In genomic region chr7:49525348-49526100, GRCm38 (mm10) we compare ENCODE assay signal across 11 mouse cellular contexts.
A peak's percentile ranks its signal among the peaks of the same experiment; 100 is the strongest.
DNase-seq lines count a peak whose midpoint lies in the region; ATAC-seq and TF ChIP-seq lines count a peak whose summit lies in the region.
"Had no signal": no experiment of that assay in that cellular context is flagged by ENCODE, and none has a peak within 500 bp of the region (broad histone marks: within the 10 kb centered on the region; RNA-seq: fewer than 3 reads in every experiment).

No protein-coding gene starts in this region.

- H3K27me3 ChIP-seq in cerebellum, adult 2 months (ENCODE audit: control insufficient read depth, insufficient read depth, low read length), result no peaks in the 10 kb centered on the region
- H3K27me3 ChIP-seq in kidney, adult 2 months (replicated peaks; ENCODE audit: control insufficient read depth, insufficient read depth, low read length), result no peaks in the 10 kb centered on the region
- H3K27me3 ChIP-seq in midbrain, embryonic 10.5 days (ENCODE audit: low read depth, poor library complexity, severe bottlenecking), result peaks cover 31% of the 10 kb centered on the region
- no peaks in the 10 kb centered on the region for H3K27me3 ChIP-seq in midbrain, embryonic 16.5 days (ENCODE audit: control insufficient read depth, insufficient read depth, low read depth, low read length)
- peaks cover 11% of the 10 kb centered on the region for H3K27me3 ChIP-seq in limb, embryonic 12.5 days

- no peak overlapping the region for H3K9ac ChIP-seq in midbrain, embryonic 16.5 days (ENCODE audit: low read depth, low read length)
- H3K9ac ChIP-seq in limb, embryonic 12.5 days (replicated peaks), result no peak overlapping the region
- H3K9ac ChIP-seq: liver, embryonic 15.5 days had no signal

- H3K36me3 ChIP-seq in kidney, adult 2 months (ENCODE audit: control insufficient read depth, insufficient read depth, low read length), result no peaks in the 10 kb centered on the region
- H3K36me3 ChIP-seq in midbrain, embryonic 10.5 days, result no peaks in the 10 kb centered on the region
- H3K36me3 ChIP-seq in midbrain, embryonic 16.5 days (ENCODE audit: control insufficient read depth, insufficient read depth, low read length), result no peaks in the 10 kb centered on the region
- H3K36me3 ChIP-seq in limb, embryonic 12.5 days, result no peaks in the 10 kb centered on the region
- H3K36me3 ChIP-seq: liver, embryonic 15.5 days had no signal

- TF ChIP-seq CTCF in cerebellum, adult 2 months (IDR thresholded peaks at IDR 0.05; ENCODE audit: borderline replicate concordance, insufficient read depth, low read depth, low read length), result no peak
- no peak for TF ChIP-seq CTCF in kidney, adult 2 months (conservative IDR thresholded peaks at IDR 0.05; ENCODE audit: insufficient read depth, insufficient read length, low read depth, low read length)

- no peaks in the 10 kb centered on the region for H3K9me3 ChIP-seq in midbrain, embryonic 10.5 days (replicated peaks)
- H3K9me3 ChIP-seq in midbrain, embryonic 16.5 days (replicated peaks; ENCODE audit: control insufficient read depth, low read length, poor library complexity, severe bottlenecking), result no peaks in the 10 kb centered on the region
- no peaks in the 10 kb centered on the region for H3K9me3 ChIP-seq in limb, embryonic 12.5 days
- H3K9me3 ChIP-seq: liver, embryonic 15.5 days had no signal

- DNase-seq in cerebellum, adult 2 months, result no peak
- DNase-seq in cerebellum, postnatal 25 days, result no peak
- no peak for DNase-seq in kidney, adult 2 months
- DNase-seq in kidney, adult 9 months, result no peak
- no peak for DNase-seq in midbrain, embryonic 10.5 days (ENCODE audit: low spot score)
- no peak for DNase-seq in right cerebral cortex, postnatal 36 days (ENCODE audit: low spot score in 2 of 2)
- DNase-seq: adrenal gland, adult 2 months; thymus, postnatal 14 days had no signal

- no peak overlapping the region for H3K4me2 ChIP-seq in midbrain, embryonic 16.5 days (ENCODE audit: low read length)
- no peak overlapping the region for H3K4me2 ChIP-seq in limb, embryonic 12.5 days
- H3K4me2 ChIP-seq: liver, embryonic 15.5 days had no signal

- H3K4me1 ChIP-seq in cerebellum, adult 2 months (ENCODE audit: control insufficient read depth, insufficient read depth, low read length), result peaks cover 20% of the 10 kb centered on the region
- H3K4me1 ChIP-seq in kidney, adult 2 months (ENCODE audit: control insufficient read depth, insufficient read depth, low read length), result peaks cover 27% of the 10 kb centered on the region; the same call in 1 of the 2 replicates
- peaks cover 76% of the 10 kb centered on the region for H3K4me1 ChIP-seq in midbrain, embryonic 10.5 days
- peaks cover 26% of the 10 kb centered on the region for H3K4me1 ChIP-seq in midbrain, embryonic 16.5 days (ENCODE audit: control insufficient read depth, insufficient read depth, low read length)
- peaks cover 68% of the 10 kb centered on the region for H3K4me1 ChIP-seq in limb, embryonic 12.5 days (replicated peaks)

- TF ChIP-seq POLR2A in cerebellum, adult 2 months (IDR thresholded peaks at IDR 0.05; ENCODE audit: borderline replicate concordance, insufficient read depth, low read length), result no peak
- no peak for TF ChIP-seq POLR2A in kidney, adult 2 months (IDR thresholded peaks at IDR 0.05; ENCODE audit: low read depth, low read length)

- no peak for ATAC-seq in midbrain, embryonic 16.5 days
- ATAC-seq in limb, embryonic 12.5 days (ENCODE audit: insufficient number of reproducible peaks, insufficient read depth, low FRiP score, low TSS enrichment, low read depth), result no peak

- H3K4me3 ChIP-seq in cerebellum, adult 2 months (replicated peaks; ENCODE audit: insufficient read depth, low read depth, low read length), result no peak overlapping the region
- H3K4me3 ChIP-seq in kidney, adult 2 months (ENCODE audit: insufficient read depth, low read depth, low read length), result no peak overlapping the region
- no peak overlapping the region for H3K4me3 ChIP-seq in midbrain, embryonic 10.5 days
- H3K4me3 ChIP-seq in midbrain, embryonic 16.5 days (ENCODE audit: low read depth, low read length), result no peak overlapping the region
- no peak overlapping the region for H3K4me3 ChIP-seq in limb, embryonic 12.5 days (replicated peaks)
- H3K4me3 ChIP-seq: liver, embryonic 15.5 days had no signal

- 63% methylated on average over 11 of the region's 11 CpGs for WGBS in cerebellum, adult 2 months
- WGBS in kidney, adult 2 months, result 37% methylated on average over 11 of the region's 11 CpGs
- WGBS in midbrain, embryonic 10.5 days, result 53% methylated on average over 11 of the region's 11 CpGs
- 52% methylated on average over 11 of the region's 11 CpGs for WGBS in midbrain, embryonic 16.5 days
- WGBS in limb, embryonic 12.5 days, result 56% methylated on average over 11 of the region's 11 CpGs

- H3K27ac ChIP-seq in cerebellum, adult 2 months (ENCODE audit: insufficient read depth, low read length), result peak overlapping the region; percentile 25; the same call in 1 of the 2 replicates
- H3K27ac ChIP-seq in kidney, adult 2 months (ENCODE audit: insufficient read depth, low read depth, low read length), result peak overlapping the region; percentile 51
- peak overlapping the region; percentile 24; the same call in 1 of the 2 replicates for H3K27ac ChIP-seq in midbrain, embryonic 10.5 days (replicated peaks)
- H3K27ac ChIP-seq in midbrain, embryonic 16.5 days (ENCODE audit: low read length), result no peak overlapping the region
- peak overlapping the region; percentile 9; the same call in 1 of the 2 replicates for H3K27ac ChIP-seq in limb, embryonic 12.5 days
- H3K27ac ChIP-seq: liver, embryonic 15.5 days had no signal
